Mouse (Mus musculus) stomach, postnatal 0 days (tissue): Measurements from ENCODE around the gene Zfp113.

ENCODE experiments used
- CTCF ChIP-seq: IDR thresholded peaks from 2 replicates; pipeline ENCODE4 v1.5.1; 2016; ENCODE audit warnings: antibody characterized with exemption, low read depth, mild to moderate bottlenecking, moderate library complexity
- EP300 ChIP-seq: optimal IDR thresholded peaks from 2 replicates; pipeline ENCODE3; 2016; ENCODE audit warnings: antibody characterized with exemption

DNA sequence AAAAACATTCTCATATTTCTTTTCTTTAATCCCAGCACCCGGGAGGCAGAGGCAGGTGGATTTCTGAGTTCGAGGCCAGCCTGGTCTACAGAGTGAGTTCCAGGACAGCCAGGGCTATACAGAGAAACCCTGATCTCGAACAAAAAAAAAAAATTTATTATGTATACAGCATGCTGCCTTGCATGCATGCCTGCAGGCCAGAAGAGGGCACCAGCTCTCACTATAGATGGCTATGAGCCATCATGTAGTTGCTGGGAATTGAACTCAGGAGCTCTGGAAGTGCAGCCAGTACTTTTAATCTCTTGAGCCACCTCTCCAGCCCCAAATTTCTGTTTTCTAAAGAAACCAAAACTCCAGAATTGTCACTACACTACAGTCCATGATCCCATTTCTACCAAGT is 65.3 kb downstream of the Zfp113 start:
- TF ChIP-seq CTCF (peak; percentile 69), EP300 (no peak)
